Mouse (Mus musculus): Measurements from ENCODE around the gene 1700003E16Rik.

Gene 1700003E16Rik

DNA sequence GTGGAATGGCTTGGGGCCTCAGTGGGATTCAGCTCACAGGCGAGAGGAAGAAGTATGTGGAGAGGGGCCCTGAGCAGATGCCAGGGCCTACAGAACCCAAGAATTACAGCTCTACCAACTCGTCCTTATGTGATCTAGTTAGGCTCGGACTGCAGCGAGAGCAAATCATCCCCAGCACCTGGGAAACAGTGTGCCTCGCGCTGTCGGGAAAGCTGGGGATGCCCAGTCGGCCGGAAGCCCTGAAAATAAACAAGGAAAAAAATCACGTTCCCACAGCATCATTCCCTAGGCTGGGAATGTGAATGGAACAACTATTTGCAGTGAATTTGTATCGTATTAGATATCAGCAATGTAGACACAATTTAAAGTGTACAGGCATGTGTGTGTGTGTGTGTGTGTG is 50.1 kb downstream of the 1700003E16Rik start:
- DNase-seq (ENCODE audit: low spot score) = no peak

- DNase-seq (ENCODE audit: low spot score) = no peak
Measured at GRCm38 (mm10) chr6:83207361-83208049, 51.3 kb downstream of the 1700003E16Rik start.

- no peak for DNase-seq (ENCODE audit: low spot score)
Measured at GRCm38 (mm10) chr6:83208050-83208400, 51.8 kb downstream of the 1700003E16Rik start.

DNA sequence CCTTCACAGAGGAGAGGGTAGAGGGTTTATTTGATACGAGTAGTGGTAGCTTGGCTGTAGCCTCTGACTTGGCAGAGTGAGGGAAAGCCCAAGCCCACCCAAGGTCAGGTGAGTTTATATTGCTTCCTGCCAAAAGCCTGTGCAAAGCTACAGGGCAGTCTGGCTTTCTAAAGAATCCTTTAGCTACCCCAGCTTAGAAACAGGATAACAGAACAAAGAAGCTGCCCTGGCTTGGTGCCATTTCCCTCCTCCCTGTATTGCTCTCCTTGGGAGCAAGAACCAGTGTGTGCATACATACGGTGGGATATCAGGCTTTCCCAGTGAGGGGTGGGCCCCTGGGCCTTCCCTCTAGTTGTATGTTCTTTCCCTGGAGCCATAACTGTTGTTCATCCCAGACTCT is 54.3 kb downstream of the 1700003E16Rik start:
- DNase-seq (ENCODE audit: low spot score) = no peak

DNA sequence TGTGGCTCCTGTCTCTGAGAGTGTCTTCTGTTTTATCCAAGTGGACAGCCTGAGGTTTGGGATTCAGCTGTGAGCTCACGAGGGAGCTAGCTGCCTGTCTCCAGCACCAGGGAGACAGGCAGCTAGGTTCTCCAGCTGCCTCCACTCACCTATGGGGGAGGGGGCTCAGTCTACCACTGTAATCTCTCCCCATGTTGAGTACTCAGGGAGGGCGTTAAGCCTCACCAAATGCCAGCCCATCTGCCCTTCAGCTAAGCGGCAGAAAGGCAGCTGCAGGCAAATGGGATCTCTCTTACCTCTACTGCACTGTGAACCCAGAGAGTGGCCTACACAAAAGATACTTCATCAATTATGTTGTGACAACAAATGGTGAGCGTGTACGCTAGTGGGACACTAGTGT is 55.3 kb downstream of the 1700003E16Rik start:
- DNase-seq (ENCODE audit: low spot score) = no peak
